Mouse (Mus musculus): ENCODE data around the gene Myzap. TPM values are rescaled to one million over a fixed set of nuclear protein-coding genes. Genes with fewer than 3 reads are reported as not detected.

Gene Myzap
- polyA plus RNA-seq, 3 experiments from 2014 or later = 0.49 TPM; not detected in 2

GRCm38 (mm10) chr9:71542292-71542691, 49.9 kb downstream of the Myzap start:
- ATAC-seq = no peak

GRCm38 (mm10) chr9:71540739-71541138, 51.4 kb downstream of the Myzap start:
- ATAC-seq = no peak

GRCm38 (mm10) chr9:71535730-71536129, 56.4 kb downstream of the Myzap start:
- ATAC-seq = no peak

GRCm38 (mm10) chr9:71535036-71535435, 57.1 kb downstream of the Myzap start:
- ATAC-seq = no peak

GRCm38 (mm10) chr9:71529960-71530359, 62.2 kb downstream of the Myzap start:
- no peak for ATAC-seq

GRCm38 (mm10) chr9:71527438-71527837, 64.7 kb downstream of the Myzap start:
- ATAC-seq = no peak

- no peak for ATAC-seq
Observed at GRCm38 (mm10) chr9:71523901-71524300, 68.3 kb downstream of the Myzap start.

GRCm38 (mm10) chr9:71519836-71520235, 72.3 kb downstream of the Myzap start:
- ATAC-seq = no peak

- ATAC-seq = no peak
Observed at GRCm38 (mm10) chr9:71517487-71517886, 74.7 kb downstream of the Myzap start.

- ATAC-seq = no peak
Observed at GRCm38 (mm10) chr9:71515862-71516261, 76.3 kb downstream of the Myzap start.

GRCm38 (mm10) chr9:71513566-71513965, 78.6 kb downstream of the Myzap start:
- no peak for ATAC-seq

- no peak for ATAC-seq
Observed at GRCm38 (mm10) chr9:71512899-71513298, 79.3 kb downstream of the Myzap start.

- ATAC-seq = no peak
Observed at GRCm38 (mm10) chr9:71498391-71499182, 93.6 kb downstream of the Myzap start.

GRCm38 (mm10) chr9:71496637-71497036, 95.5 kb downstream of the Myzap start:
- ATAC-seq = no peak

GRCm38 (mm10) chr9:71493771-71494170, 98.4 kb downstream of the Myzap start:
- ATAC-seq = no peak

GRCm38 (mm10) chr9:71492296-71493025, 99.7 kb downstream of the Myzap start:
- ATAC-seq = no peak

- no peak for ATAC-seq
Observed at GRCm38 (mm10) chr9:71490076-71490475, 102.1 kb downstream of the Myzap start.

GRCm38 (mm10) chr9:71486127-71486526, 106.0 kb downstream of the Myzap start:
- ATAC-seq = no peak

GRCm38 (mm10) chr9:71485475-71486094, 106.6 kb downstream of the Myzap start, which contains the start of gene Polr2m:
Polr2m (minus strand) TSS chr9:71485935.
- peak; percentile 92 for ATAC-seq

GRCm38 (mm10) chr9:71484871-71485474, 107.2 kb downstream of the Myzap start:
- no peak for ATAC-seq

GRCm38 (mm10) chr9:71483872-71484271, 108.3 kb downstream of the Myzap start:
- peak; percentile 38 for ATAC-seq

GRCm38 (mm10) chr9:71480305-71480704, 111.9 kb downstream of the Myzap start:
- no peak for ATAC-seq

- ATAC-seq = no peak
Observed at GRCm38 (mm10) chr9:71479413-71479812, 112.7 kb downstream of the Myzap start.

Data from inflammation-experienced regulatory T-cells, adult 6 months (primary cell).